Mouse (Mus musculus) kidney, adult 2 months (tissue): ENCODE results near the gene Ets1. TPM values are rescaled to one million over a fixed set of nuclear protein-coding genes. Genes with fewer than 3 reads are reported as not detected.
A peak's percentile ranks its signal among the peaks of the same experiment; 100 is the strongest.

Source experiments
- DNase-seq: peaks from one replicate; pipeline ENCODE4 v3.0.0; 2021
- H3K27ac ChIP-seq: fragments of 200-500 bp; 2 replicates; pipeline ENCODE4 v1.5.1; 2012; ENCODE audit warnings: low read depth, low read length, control low read depth, inconsistent platforms; ENCODE audit not compliant: insufficient read depth
- H3K27me3 ChIP-seq: fragments of 200-500 bp; replicated peaks from 2 replicates; pipeline ENCODE4 v1.6.1; 2012; ENCODE audit warnings: mild to moderate bottlenecking, moderate library complexity, low read length, inconsistent platforms; ENCODE audit not compliant: control insufficient read depth, insufficient read depth
- H3K36me3 ChIP-seq: fragments of 200-500 bp; 2 replicates; pipeline ENCODE4 v1.6.1; 2012; ENCODE audit warnings: mild to moderate bottlenecking, moderate library complexity, low read length, inconsistent platforms; ENCODE audit not compliant: control insufficient read depth, insufficient read depth
- H3K4me1 ChIP-seq: fragments of 200-500 bp; 2 replicates; pipeline ENCODE4 v1.6.1; 2011; ENCODE audit warnings: low read length; ENCODE audit not compliant: control insufficient read depth, insufficient read depth
- H3K4me3 ChIP-seq: fragments of 200-500 bp; 2 replicates; pipeline ENCODE4 v1.5.1; 2011; ENCODE audit warnings: mild to moderate bottlenecking, low read depth, low read length, control low read depth; ENCODE audit not compliant: insufficient read depth
- CTCF ChIP-seq: fragments of 200-500 bp; conservative IDR thresholded peaks from 2 replicates; pipeline ENCODE4 v1.5.1; 2011; ENCODE audit warnings: low read depth, mild to moderate bottlenecking, control low read depth, low read length, moderate library complexity, mixed read lengths; ENCODE audit not compliant: insufficient read depth, insufficient read length
- POLR2A ChIP-seq: fragments of 200-500 bp; IDR thresholded peaks from one replicate; pipeline ENCODE4 v1.6.1; 2011; ENCODE audit warnings: low read depth, low read length, control low read depth
- WGBS: fragments of 180-500 bp; shearing (Covaris S2); methylation state at CpG from one replicate; pipeline ENCODE4 v1.1.7; 2018; 5-methylcytosine and 5-hydroxymethylcytosine counted together
- polyA plus RNA-seq: library from polyadenylated mRNA; depleted of rRNA; stranded (reverse); fragments of >200 nt; gene quantifications from 2 replicates; pipeline ENCODE4 v1.2.3, GENCODE M21; 2012

Gene Ets1
- polyA plus RNA-seq, 1 experiment = 25.2 TPM

DNA sequence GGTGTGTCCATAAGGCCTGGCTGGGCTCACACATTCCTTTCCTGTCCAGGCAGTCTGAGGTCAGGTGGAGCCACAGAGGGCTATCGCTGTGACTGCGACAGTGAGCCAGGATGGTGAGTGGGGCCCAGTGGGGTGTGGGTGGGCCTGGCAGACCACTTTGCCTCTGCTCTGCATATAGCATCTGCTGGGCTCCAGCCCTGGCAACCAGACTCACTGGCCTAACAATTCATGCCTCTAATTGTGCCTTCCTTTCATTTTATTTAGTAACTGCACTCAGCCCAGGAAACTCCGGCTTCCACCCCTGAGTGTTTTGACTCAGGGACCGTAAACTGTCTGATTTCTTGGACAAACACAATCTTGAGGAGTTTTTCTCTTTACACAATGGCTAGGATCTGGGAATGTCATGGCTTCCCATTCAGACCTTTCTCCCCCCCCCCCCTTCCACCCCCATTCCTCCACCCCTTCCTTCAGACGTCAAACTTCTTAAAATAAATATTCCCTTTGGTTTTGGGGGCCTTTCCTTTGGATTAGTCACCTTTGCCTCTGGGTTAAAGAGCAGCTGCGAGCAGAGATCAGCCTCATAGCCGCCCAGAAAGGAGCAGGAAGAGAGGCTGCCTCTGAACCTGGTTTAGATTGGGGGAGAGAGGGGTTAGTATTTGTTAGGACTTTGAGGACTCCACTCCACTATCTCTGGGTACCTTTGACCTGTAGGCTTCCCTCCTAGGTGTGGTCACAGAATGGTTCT is 40.8 kb upstream of the Ets1 start:
- Histone ChIP-seq H3K4me1 (no peaks in the 10 kb centered on the region; the same call in 1 of the 2 replicates), H3K27me3 (no peaks in the 10 kb centered on the region), H3K4me3 (no peak overlapping the region), H3K36me3 (no peaks in the 10 kb centered on the region), H3K27ac (peak overlapping the region; percentile 61)
- peak; percentile 46 for DNase-seq
- 61% methylated on average over 7 of the region's 7 CpGs for WGBS
- TF ChIP-seq CTCF (no peak), POLR2A (no peak)

DNA sequence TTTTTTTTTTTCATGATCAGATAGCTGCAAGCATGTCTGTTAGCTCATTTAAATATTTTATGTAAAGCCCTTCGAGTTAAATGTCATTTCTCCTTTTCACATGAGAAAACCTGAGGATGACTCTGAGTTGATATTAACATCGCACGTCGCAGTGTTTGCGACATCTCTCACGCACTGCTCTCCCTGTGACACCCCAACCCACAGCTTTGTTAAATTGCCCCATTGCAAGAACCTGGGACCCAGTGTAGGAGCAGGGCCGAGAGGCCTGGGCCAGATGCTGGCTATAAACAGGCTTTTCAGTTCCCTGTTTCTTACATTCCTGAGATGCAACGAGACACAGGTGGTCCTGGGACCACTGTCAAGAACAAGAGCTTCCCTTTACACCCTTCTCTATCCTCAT is 39.7 kb upstream of the Ets1 start:
- WGBS = 87% methylated on average over 8 of the region's 8 CpGs
- Histone ChIP-seq H3K27ac (no peak overlapping the region), H3K36me3 (no peaks in the 10 kb centered on the region), H3K4me1 (no peaks in the 10 kb centered on the region; the same call in 1 of the 2 replicates), H3K27me3 (no peaks in the 10 kb centered on the region), H3K4me3 (no peak overlapping the region)
- TF ChIP-seq POLR2A = no peak
- TF ChIP-seq CTCF = no peak
- no peak for DNase-seq

DNA sequence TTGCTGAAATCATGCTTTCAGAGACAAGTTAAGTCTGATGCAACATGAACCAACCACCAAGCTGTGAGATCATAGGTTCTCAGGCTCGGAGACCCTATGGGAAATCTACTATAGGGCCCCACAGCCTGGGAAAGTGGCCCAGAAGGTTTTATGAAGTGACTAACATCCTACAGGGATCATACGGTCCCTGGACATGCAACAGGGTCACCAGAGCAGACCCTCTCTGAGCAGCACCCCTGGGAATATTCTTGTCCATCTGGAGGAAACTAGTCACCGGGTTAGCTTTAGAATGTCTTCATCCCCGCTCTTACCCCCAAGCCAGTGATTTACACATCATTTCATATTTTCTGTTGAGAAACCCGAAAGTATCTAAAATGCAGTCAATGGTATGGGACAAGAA is 34.1 kb upstream of the Ets1 start:
- no peak for DNase-seq
- TF ChIP-seq POLR2A = no peak
- no peak for TF ChIP-seq CTCF
- 91% methylated on average over 5 of the region's 5 CpGs for WGBS
- Histone ChIP-seq H3K4me1 (no peaks in the 10 kb centered on the region), H3K27me3 (no peaks in the 10 kb centered on the region), H3K27ac (no peak overlapping the region), H3K36me3 (no peaks in the 10 kb centered on the region), H3K4me3 (no peak overlapping the region)

DNA sequence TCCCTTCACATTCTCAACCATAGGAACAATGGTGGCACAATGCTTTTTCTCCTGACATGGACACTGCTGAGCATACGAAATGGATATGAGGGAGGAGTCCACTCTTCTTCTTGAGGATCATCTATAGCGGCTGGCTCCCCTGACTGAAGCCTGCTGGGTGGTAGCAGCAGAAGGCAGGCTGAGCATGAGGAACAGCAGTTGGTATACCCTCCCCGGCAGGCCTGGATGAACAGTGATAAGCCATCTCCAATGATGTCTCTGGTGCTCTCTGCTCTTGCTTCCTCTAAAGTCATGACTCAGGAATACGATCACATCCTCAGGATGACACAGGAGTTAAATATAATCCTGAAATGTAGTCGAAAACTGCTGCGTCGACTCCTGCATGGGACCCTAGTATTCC is 32.9 kb upstream of the Ets1 start:
- no peak for DNase-seq
- Histone ChIP-seq H3K27me3 (no peaks in the 10 kb centered on the region), H3K4me3 (no peak overlapping the region), H3K36me3 (no peaks in the 10 kb centered on the region), H3K4me1 (no peaks in the 10 kb centered on the region), H3K27ac (no peak overlapping the region)
- WGBS = 87% methylated on average over 7 of the region's 7 CpGs
- TF ChIP-seq POLR2A (no peak), CTCF (no peak)

DNA sequence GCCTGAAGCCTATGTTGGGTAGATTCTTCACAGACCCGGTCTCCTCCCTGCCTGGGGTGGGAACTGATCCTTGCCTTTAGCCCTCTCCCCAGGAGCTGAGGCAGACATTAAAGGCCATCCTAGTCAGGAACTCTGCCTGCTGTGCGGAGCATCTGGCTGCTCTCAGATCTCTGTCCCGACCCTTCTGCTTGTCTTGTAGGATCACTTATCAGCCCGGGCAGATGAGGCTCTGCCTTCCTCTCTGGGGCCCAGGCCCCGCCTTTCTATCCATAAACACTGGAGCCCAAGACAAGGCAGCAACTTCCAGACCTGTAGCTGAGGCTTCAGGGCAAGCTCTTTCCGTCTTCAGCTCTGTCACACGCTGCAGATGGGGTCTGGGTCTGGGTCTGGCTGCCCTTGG is 28.8 kb upstream of the Ets1 start:
- Histone ChIP-seq H3K27me3 (no peaks in the 10 kb centered on the region), H3K4me1 (peaks cover 4% of the 10 kb centered on the region; the same call in 1 of the 2 replicates), H3K36me3 (no peaks in the 10 kb centered on the region), H3K27ac (no peak overlapping the region), H3K4me3 (no peak overlapping the region)
- no peak for DNase-seq
- 76% methylated on average over 7 of the region's 7 CpGs for WGBS
- TF ChIP-seq POLR2A = no peak
- no peak for TF ChIP-seq CTCF

DNA sequence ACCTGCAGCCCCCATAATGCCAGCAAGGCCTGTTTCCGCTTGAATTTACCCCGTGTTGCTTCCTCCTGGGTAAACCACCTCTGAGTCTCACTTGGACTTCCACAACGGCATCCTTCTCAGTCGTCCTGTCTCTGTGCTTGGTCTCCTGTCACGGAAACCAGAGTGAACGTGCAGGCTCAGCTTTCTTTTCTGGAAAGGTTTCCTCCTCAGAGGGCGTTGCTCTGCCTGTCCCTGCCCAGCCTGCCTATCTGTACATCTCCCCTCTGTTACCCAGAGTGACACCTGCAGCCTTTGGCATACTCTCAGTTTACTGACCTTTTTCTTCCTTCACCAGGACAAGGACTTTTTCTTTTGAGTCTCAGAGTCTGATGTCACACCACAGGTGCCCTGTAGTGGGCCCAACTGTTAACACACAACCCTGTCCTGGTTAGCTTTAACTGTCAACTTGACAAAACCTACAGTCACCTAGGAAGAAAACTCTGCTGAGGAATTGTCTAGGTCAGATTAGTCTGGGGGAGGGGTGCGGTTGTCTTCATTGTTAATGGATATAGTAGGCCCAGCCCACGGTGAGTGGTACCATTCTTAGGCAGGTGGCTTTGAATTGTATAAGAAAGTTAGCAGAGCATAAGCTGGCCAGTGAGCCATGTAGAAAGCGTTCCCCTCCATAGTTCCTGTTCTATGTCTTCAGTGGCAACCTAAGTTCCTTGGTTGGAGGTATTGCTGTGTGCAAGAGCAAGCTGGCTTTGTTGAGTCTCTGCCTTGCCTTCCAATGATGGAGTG is 27.0 kb upstream of the Ets1 start:
- H3K27me3 ChIP-seq = no peaks in the 10 kb centered on the region

DNA sequence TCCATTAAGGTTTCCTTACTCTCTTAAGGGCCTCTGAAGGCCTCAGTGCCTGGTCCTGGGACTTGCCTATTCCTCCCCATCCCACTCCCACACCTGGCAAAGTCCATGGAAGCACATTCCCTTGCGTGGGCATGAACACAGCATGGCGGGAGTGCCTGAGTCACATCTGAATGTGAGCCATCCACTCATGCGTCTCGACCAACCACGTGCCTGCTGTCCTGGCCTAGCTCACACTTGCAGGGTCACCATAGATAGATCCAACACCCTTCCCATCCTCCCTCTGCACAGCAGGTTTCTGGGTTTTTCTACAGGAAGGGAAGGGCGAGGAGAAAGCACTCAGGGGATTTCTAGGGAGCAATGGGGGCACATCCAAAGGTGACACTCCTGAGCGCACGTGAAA is 25.8 kb upstream of the Ets1 start:
- 56% methylated on average over 8 of the region's 8 CpGs for WGBS
- TF ChIP-seq POLR2A (no peak), CTCF (no peak)
- Histone ChIP-seq H3K27me3 (no peaks in the 10 kb centered on the region), H3K4me3 (no peak overlapping the region), H3K27ac (no peak overlapping the region), H3K4me1 (peaks cover 7% of the 10 kb centered on the region; the same call in 1 of the 2 replicates), H3K36me3 (no peaks in the 10 kb centered on the region)
- no peak for DNase-seq

More for the DNA sequence above, 27.0 kb upstream of the Ets1 start:
- H3K4me3 ChIP-seq = no peak overlapping the region
- H3K4me1 ChIP-seq = peaks cover 7% of the 10 kb centered on the region; the same call in 1 of the 2 replicates
- H3K27ac ChIP-seq = no peak overlapping the region
- 90% methylated on average over 10 of the region's 10 CpGs for WGBS
- TF ChIP-seq CTCF (no peak), POLR2A (no peak)
- DNase-seq = no peak
- no peaks in the 10 kb centered on the region for H3K36me3 ChIP-seq
